10 mouse cellular contexts compared by ENCODE assay signal in genomic region chr11:50443259-50444065, GRCm38 (mm10). TPM values are rescaled to one million over a fixed set of nuclear protein-coding genes. Genes with fewer than 3 reads are reported as not detected.
DNase-seq lines count a peak whose midpoint lies in the region; ATAC-seq and TF ChIP-seq lines count a peak whose summit lies in the region.
"Had no signal": no experiment of that assay in that cellular context is flagged by ENCODE, and none has a peak within 500 bp of the region (broad histone marks: within the 10 kb centered on the region; RNA-seq: fewer than 3 reads in every experiment).

No protein-coding gene starts in this region.

- TF ChIP-seq POLR2A in kidney, adult 2 months (IDR thresholded peaks at IDR 0.05; ENCODE audit: low read depth, low read length), result no peak

- DNase-seq in kidney, adult 2 months, result peak; percentile 41
- peak; percentile 30 for DNase-seq in ZHBTc4 (ENCODE audit: low read depth, low spot score)
- DNase-seq in hindlimb bud, embryonic 11.5 days (ENCODE audit: extremely low spot score, low read depth, low spot score), result peak; percentile 57
- DNase-seq in gastrocnemius, adult 18-20 months (ENCODE audit: low spot score), result no peak
- DNase-seq: cerebellum, adult 11-12 months; heart, postnatal 4 days had no signal

- H3K4me1 ChIP-seq in kidney, adult 2 months (ENCODE audit: control insufficient read depth, insufficient read depth, low read length), result no peaks in the 10 kb centered on the region
- no peaks in the 10 kb centered on the region for H3K4me1 ChIP-seq in kidney, embryonic 16.5 days (ENCODE audit: insufficient read depth, low read length)
- peaks cover 15% of the 10 kb centered on the region for H3K4me1 ChIP-seq in E14TG2a.4 (replicated peaks; ENCODE audit: low read depth, low read length)

- ATAC-seq in kidney, embryonic 16.5 days (ENCODE audit: low FRiP score, low TSS enrichment), result no peak
- ATAC-seq in frontal cortex, adult (ENCODE audit: low TSS enrichment), result no peak

- H3K4me2 ChIP-seq in kidney, embryonic 16.5 days (replicated peaks; ENCODE audit: low read depth, low read length), result no peak overlapping the region

- TF ChIP-seq CTCF in kidney, adult 2 months (conservative IDR thresholded peaks at IDR 0.05; ENCODE audit: insufficient read depth, insufficient read length, low read depth, low read length), result peak; percentile 23; the same call in 1 of the 2 replicates
- TF ChIP-seq CTCF in E14TG2a.4 (conservative IDR thresholded peaks at IDR 0.05; ENCODE audit: low read length), result peak; percentile 54

- 74% methylated on average over 5 of the region's 5 CpGs for WGBS in kidney, adult 2 months
- WGBS in kidney, embryonic 16.5 days, result 71% methylated on average over 5 of the region's 5 CpGs

- no peak overlapping the region for H3K4me3 ChIP-seq in kidney, adult 2 months (ENCODE audit: insufficient read depth, low read depth, low read length)
- H3K4me3 ChIP-seq in kidney, embryonic 16.5 days (ENCODE audit: low read length), result no peak overlapping the region
- H3K4me3 ChIP-seq in E14TG2a.4 (replicated peaks; ENCODE audit: low read length), result no peak overlapping the region

- no peak overlapping the region for H3K27ac ChIP-seq in kidney, adult 2 months (ENCODE audit: insufficient read depth, low read depth, low read length)
- no peak overlapping the region for H3K27ac ChIP-seq in kidney, embryonic 16.5 days (ENCODE audit: low read length)
- H3K27ac ChIP-seq: macrophage had no signal

- H3K9me3 ChIP-seq in kidney, embryonic 16.5 days (ENCODE audit: low read length), result no peaks in the 10 kb centered on the region
- H3K9me3 ChIP-seq in E14TG2a.4 (ENCODE audit: low read length), result peaks cover 7% of the 10 kb centered on the region

- H3K27me3 ChIP-seq in kidney, adult 2 months (replicated peaks; ENCODE audit: control insufficient read depth, insufficient read depth, low read length), result no peaks in the 10 kb centered on the region
- H3K27me3 ChIP-seq in kidney, embryonic 16.5 days (ENCODE audit: insufficient read depth, low read length), result 0 out of 2 replicates have a peak, but pooled peaks cover 2% of the 10 kb centered on the region
- no peaks in the 10 kb centered on the region for H3K27me3 ChIP-seq in E14TG2a.4 (ENCODE audit: insufficient read depth, low read length)

- no peak overlapping the region for H3K9ac ChIP-seq in kidney, embryonic 16.5 days (replicated peaks; ENCODE audit: low read length)

- H3K36me3 ChIP-seq in kidney, adult 2 months (ENCODE audit: control insufficient read depth, insufficient read depth, low read length), result no peaks in the 10 kb centered on the region
- no peaks in the 10 kb centered on the region for H3K36me3 ChIP-seq in kidney, embryonic 16.5 days (ENCODE audit: insufficient read depth, low read length)
- H3K36me3 ChIP-seq in E14TG2a.4 (ENCODE audit: insufficient read depth, low read length), result no peaks in the 10 kb centered on the region

RNA-seq across cellular contexts. Expression of gene Rufy1, which starts 12.5 kb away (rescaled TPM):
- polyA plus RNA-seq in kidney, adult 2 months (2012; rRNA removed), result 27.7 and 30.4 TPM in 2 replicates
- 27.4 and 27.5 TPM in 2 replicates for polyA plus RNA-seq in kidney, embryonic 16.5 days (2015; fragmentation: Nextera tagmentation; extraction: Ambion mirVana)
- 10 to 100 TPM; 23.6 to 25.9 TPM for total RNA-seq in gastrocnemius, adult 18-20 months (2021)
